Mouse (Mus musculus): Measurements from ENCODE around the gene Olfr3.

The Olfr3 gene

DNA sequence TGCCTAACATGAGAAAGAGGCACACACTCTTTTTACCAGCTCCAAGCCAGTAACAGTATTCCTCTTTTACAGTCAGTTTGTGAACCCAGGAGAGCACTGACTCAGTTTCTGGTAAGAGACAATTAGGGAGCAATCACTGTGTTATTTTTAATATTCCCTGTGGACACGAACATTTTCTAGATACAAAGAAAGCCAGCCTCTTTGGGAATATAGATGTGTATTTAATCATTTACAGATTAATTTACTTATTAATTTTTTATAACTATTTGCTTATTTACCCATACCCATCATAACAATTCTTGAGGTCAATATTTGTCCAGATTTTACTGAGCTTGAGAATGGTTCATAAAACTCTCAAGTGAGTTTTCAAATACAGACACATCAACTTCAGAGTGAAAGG, at the start of gene Olfr3:
Gene Olfr3, minus strand, starts transcription at position 101 of the 400 bp plus-strand sequence.
- no peak for ATAC-seq (ENCODE audit: insufficient number of reproducible peaks, low FRiP score, low TSS enrichment)

DNA sequence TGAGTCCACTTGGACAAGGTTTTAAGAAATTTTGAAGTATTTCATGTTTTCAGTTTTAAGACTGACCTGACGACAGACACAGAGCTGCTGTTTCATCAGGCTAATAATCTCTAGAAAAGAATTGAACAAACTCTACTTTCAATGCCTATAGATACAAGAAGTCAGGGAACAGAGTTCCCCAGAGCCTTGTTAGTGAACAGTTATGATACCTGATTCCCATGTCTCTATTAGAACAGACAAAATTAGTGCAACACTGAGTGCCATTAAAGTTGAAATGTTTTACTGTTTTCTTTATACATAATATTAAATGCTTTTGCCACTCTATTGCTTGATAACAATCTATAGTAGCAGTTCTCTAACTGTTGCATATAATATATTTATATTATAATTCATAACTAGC, 45.7 kb upstream of the Olfr3 start, which contains the start of gene Olfr351:
Gene Olfr351, minus strand, starts transcription at position 101 of the 400 bp plus-strand sequence.
- ATAC-seq (ENCODE audit: insufficient number of reproducible peaks, low FRiP score, low TSS enrichment): no peak

DNA sequence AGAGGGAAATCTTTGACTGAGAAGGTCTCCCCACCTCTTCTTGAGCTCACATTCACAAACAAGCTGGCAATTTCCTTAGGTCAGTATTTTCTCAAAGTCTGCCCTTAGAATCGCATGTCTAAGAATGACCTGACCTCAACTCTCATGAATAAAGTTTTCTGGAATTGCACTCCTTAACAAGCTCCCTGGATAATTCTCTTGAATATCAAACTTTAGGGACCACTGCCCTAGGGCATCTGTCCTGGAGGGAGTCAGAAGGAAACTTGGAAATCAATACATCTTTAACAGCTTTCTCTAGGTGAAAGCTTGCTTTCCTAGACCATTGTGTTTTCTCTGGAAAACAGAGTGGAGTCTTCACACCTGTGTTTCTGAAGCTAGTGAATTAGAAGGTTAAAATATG, 29.2 kb upstream of the Olfr3 start, which contains the start of gene Olfr350:
Gene Olfr350, plus strand, starts transcription at position 301 of the 400 bp plus-strand sequence.
- ATAC-seq (ENCODE audit: insufficient number of reproducible peaks, low FRiP score, low TSS enrichment): no peak

DNA sequence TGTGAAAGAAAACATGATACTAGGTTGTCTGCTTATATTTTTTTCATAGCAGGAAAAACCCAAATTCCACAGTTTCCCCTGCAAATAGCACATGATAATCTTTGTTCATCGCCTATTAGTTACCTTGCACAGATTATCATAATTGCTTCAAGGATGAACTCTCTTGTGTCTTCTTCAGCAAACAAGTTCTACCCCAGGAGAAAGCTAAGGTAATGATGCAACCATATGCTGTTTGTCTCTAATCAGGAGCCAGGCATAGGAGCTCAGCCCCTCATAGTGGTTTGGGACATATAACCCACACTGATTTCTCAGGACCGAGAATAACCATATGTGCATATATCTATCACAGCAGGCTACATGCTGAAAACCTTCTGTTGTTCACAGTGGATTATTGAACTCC, 26.6 kb downstream of the Olfr3 start, which contains the start of gene Olfr50:
Gene Olfr50, plus strand, starts transcription at position 301 of the 400 bp plus-strand sequence.
- ATAC-seq (ENCODE audit: insufficient number of reproducible peaks, low FRiP score, low TSS enrichment): no peak

DNA sequence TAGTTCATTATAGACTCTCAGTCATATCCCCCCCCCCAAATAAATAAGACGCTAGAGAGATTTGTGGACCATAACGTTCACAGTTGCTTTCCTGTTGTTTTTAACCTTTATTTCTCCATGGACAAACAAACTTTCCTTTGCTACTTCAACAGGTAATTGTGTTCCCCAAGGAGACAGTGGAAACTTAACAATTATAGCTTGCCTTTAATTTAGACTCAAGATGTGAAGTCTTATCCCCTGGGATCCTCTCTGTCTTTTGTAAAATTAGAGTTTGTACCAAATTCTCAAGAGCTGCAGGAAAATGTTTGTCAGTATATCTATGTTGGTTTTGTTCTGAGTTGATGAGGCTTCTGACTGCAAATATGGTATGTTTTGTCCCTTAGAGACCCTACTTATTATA, 32.9 kb downstream of the Olfr3 start, which contains the start of gene Olfr348:
Gene Olfr348, plus strand, starts transcription at position 301 of the 400 bp plus-strand sequence.
- ATAC-seq (ENCODE audit: insufficient number of reproducible peaks, low FRiP score, low TSS enrichment): no peak

All from cerebellum, adult (tissue).